Mouse (Mus musculus) heart, embryonic 14.5 days (tissue): ENCODE measurements around the gene Elk3. TPM values are rescaled to one million over a fixed set of nuclear protein-coding genes. Genes with fewer than 3 reads are reported as not detected.

Experiments
- ATAC-seq: fragments of 200-750 bp; cut with Nextera tagmentation; 2 replicates; pipeline ENCODE4 v1.8.0; 2017; ENCODE audit warnings: low read depth, moderate TSS enrichment; ENCODE audit not compliant: insufficient number of reproducible peaks, insufficient read depth, low FRiP score
- H3K27ac ChIP-seq, 2 experiments: fragments of 200-500 bp in 1 of 2; fragments of 300-500 bp in 1 of 2; sonication (generic) in 1 of 2; replicated peaks in 1 of 2; 2 replicates each; pipeline ENCODE4 v1.5.1; 2012 to 2014; ENCODE audit warnings: low read depth in 2 of 2, low read length in 2 of 2, control low read depth in 1 of 2, mild to moderate bottlenecking in 1 of 2, mixed read lengths in 1 of 2; ENCODE audit not compliant: control insufficient read depth in 1 of 2, insufficient read depth in 1 of 2
- H3K27me3 ChIP-seq: fragments of 300-500 bp; sonication (generic); 2 replicates; pipeline ENCODE4 v1.6.1; 2014; ENCODE audit warnings: mild to moderate bottlenecking, low read length, control low read depth; ENCODE audit not compliant: control insufficient read depth, insufficient read depth
- H3K36me3 ChIP-seq: fragments of 300-500 bp; sonication (generic); 2 replicates; pipeline ENCODE4 v1.6.1; 2014; ENCODE audit warnings: mild to moderate bottlenecking, control low read depth, low read length, mixed read lengths; ENCODE audit not compliant: control insufficient read depth, insufficient read depth
- H3K4me1 ChIP-seq, 2 experiments: fragments of 200-500 bp in 1 of 2; fragments of 300-500 bp in 1 of 2; sonication (generic) in 1 of 2; 2 replicates each; pipeline ENCODE4 v1.6.1; 2012 to 2014; ENCODE audit warnings: low read length in 2 of 2, control low read depth in 1 of 2, mixed read lengths in 1 of 2; ENCODE audit not compliant: control insufficient read depth in 2 of 2, insufficient read depth in 2 of 2
- H3K4me2 ChIP-seq: fragments of 300-500 bp; sonication (generic); 2 replicates; pipeline ENCODE4 v1.6.1; 2014; ENCODE audit warnings: mild to moderate bottlenecking, low read length
- H3K4me3 ChIP-seq, 2 experiments: fragments of 200-500 bp in 1 of 2; fragments of 300-500 bp in 1 of 2; sonication (generic) in 1 of 2; 2 replicates each; pipeline ENCODE4 v1.5.1; 2012 to 2014; ENCODE audit warnings: low read length in 2 of 2, mild to moderate bottlenecking in 2 of 2, control low read depth in 1 of 2, low read depth in 1 of 2, moderate library complexity in 1 of 2; ENCODE audit not compliant: control insufficient read depth in 1 of 2, insufficient read depth in 1 of 2
- H3K9ac ChIP-seq: fragments of 300-500 bp; sonication (generic); 2 replicates; pipeline ENCODE4 v1.6.1; 2014; ENCODE audit warnings: mild to moderate bottlenecking, low read length
- H3K9me3 ChIP-seq: fragments of 300-500 bp; sonication (generic); 2 replicates; pipeline ENCODE4 v1.6.1; 2016; ENCODE audit warnings: low read length, control low read depth; ENCODE audit not compliant: control insufficient read depth
- WGBS: fragments of 180-500 bp; shearing (Covaris S2); extraction: QIAGEN DNeasy Blood & Tissue Kit; methylation state at CpG from one replicate; pipeline ENCODE4 v1.1.7; 2014; 5-methylcytosine and 5-hydroxymethylcytosine counted together
- polyA plus RNA-seq: library from polyadenylated mRNA; unstranded; fragments of >200 nt; fragmentation: Nextera tagmentation; extraction: Ambion mirVana; gene quantifications from 2 replicates; pipeline ENCODE4 v1.2.1, GENCODE M21; 2014

Gene Elk3
- polyA plus RNA-seq, 1 experiment from 2014 or later: 46.5 TPM

DNA sequence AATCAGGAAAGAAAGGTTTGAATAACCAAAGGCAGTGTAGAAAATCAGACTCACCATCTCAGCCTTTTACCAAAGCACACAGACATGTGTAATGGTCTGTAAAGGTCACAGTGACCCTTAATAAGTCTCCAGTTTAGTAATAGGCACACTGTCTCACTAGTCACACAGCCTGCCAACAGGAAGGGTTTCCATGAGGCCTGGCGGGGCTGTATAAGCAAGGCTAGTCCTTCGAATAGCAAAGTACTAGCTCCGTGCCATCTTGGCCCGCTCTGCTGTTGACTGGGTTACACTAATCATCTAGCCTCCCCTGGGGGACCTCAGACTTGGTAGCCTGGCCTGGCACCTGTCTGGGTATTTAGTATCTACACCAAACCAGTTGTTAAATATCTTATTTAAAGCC lies 20.6 kb upstream of the Elk3 start:
- Histone ChIP-seq H3K9me3 (no peaks in the 10 kb centered on the region), H3K4me2 (no peak overlapping the region), H3K9ac (no peak overlapping the region), H3K4me3 (no peak overlapping the region), H3K27ac (no peak overlapping the region), H3K4me1 (peaks cover 12% of the 10 kb centered on the region in 2 experiments), H3K27me3 (no peaks in the 10 kb centered on the region), H3K36me3 (no peaks in the 10 kb centered on the region)
- no peak for ATAC-seq
- 86% methylated on average over 4 of the region's 4 CpGs for WGBS

DNA sequence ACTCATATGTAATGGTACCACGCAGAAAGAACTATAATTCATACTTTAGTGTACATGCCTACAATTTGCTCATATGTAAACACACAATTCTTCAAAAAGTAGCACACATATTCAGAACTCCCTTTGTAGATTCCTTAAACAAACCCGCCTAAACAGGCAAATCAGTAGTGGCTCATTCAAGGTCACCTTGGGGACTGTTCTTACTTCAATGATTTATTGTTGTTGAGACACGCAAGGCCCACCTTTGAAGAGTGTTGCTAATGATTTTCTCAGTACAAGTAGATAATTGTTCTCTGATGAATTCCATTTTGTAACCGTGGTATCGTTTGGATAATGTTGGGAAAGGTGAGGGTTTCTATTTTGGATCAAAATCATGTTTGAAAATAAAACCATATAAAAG lies 17.4 kb upstream of the Elk3 start:
- H3K9ac ChIP-seq: no peak overlapping the region
- no peak overlapping the region for H3K4me3 ChIP-seq
- no peak for ATAC-seq
- H3K27ac ChIP-seq: no peak overlapping the region
- 83% methylated on average over 5 of the region's 5 CpGs for WGBS
- H3K36me3 ChIP-seq: no peaks in the 10 kb centered on the region
- H3K9me3 ChIP-seq: no peaks in the 10 kb centered on the region
- no peak overlapping the region for H3K4me2 ChIP-seq
- peaks cover 10 to 20% of the 10 kb centered on the region in 2 experiments for H3K4me1 ChIP-seq
- no peaks in the 10 kb centered on the region for H3K27me3 ChIP-seq

DNA sequence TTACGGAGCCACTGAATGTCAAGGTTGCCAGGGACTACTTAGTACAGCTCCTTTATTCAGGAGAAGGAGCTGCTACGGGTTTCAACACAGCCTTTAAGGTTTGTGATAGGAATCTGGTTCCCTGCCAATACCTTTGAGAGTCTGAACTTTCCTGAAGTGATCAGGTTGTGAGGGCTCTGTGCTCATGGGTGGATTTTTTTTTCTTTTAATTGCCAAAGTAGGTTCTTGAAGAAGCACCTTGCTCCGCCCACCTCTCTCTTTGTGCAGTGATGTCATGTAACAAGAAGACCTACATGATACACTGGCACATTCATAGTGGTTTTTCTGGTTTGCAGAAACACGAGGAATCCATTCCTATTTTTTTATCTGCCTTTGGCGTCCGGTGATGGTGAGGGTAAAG lies 16.3 kb upstream of the Elk3 start:
- Histone ChIP-seq H3K4me2 (no peak overlapping the region), H3K36me3 (no peaks in the 10 kb centered on the region), H3K4me1 (peaks cover 7 to 17% of the 10 kb centered on the region in 2 experiments; a peak in 3 of 4 replicates), H3K27ac (peak overlapping the region in 1 of 2 experiments; percentile 72; a peak in 2 of 4 replicates), H3K4me3 (no peak overlapping the region), H3K27me3 (no peaks in the 10 kb centered on the region), H3K9ac (no peak overlapping the region), H3K9me3 (no peaks in the 10 kb centered on the region)
- 79% methylated on average over 6 of the region's 6 CpGs for WGBS
- no peak for ATAC-seq

DNA sequence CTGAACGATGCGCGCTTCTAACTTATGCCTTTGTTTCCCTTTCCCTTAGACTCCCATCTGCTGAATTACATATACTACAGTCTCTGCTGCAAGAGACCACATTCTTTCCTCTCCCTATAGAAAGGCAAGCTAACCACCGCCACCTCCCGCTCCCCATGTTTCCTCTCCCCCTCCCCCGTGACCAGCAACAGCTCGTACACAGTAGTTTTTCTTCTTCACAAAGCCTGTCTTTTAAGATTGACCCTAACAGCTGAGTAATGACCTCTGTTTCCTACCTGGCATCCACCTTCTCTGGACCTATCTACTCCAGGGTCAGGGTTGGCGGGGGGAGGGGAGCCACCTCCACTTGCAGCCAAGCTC lies 15.8 kb upstream of the Elk3 start:
- H3K4me1 ChIP-seq: peaks cover 6 to 17% of the 10 kb centered on the region in 2 experiments; a peak in 3 of 4 replicates
- ATAC-seq: no peak
- H3K4me3 ChIP-seq: no peak overlapping the region
- no peaks in the 10 kb centered on the region for H3K36me3 ChIP-seq
- 79% methylated on average over 8 of the region's 8 CpGs for WGBS
- H3K4me2 ChIP-seq: no peak overlapping the region
- no peak overlapping the region for H3K9ac ChIP-seq
- H3K9me3 ChIP-seq: no peaks in the 10 kb centered on the region
- no peaks in the 10 kb centered on the region for H3K27me3 ChIP-seq
- peak overlapping the region; percentile 72 to 80 for H3K27ac ChIP-seq

DNA sequence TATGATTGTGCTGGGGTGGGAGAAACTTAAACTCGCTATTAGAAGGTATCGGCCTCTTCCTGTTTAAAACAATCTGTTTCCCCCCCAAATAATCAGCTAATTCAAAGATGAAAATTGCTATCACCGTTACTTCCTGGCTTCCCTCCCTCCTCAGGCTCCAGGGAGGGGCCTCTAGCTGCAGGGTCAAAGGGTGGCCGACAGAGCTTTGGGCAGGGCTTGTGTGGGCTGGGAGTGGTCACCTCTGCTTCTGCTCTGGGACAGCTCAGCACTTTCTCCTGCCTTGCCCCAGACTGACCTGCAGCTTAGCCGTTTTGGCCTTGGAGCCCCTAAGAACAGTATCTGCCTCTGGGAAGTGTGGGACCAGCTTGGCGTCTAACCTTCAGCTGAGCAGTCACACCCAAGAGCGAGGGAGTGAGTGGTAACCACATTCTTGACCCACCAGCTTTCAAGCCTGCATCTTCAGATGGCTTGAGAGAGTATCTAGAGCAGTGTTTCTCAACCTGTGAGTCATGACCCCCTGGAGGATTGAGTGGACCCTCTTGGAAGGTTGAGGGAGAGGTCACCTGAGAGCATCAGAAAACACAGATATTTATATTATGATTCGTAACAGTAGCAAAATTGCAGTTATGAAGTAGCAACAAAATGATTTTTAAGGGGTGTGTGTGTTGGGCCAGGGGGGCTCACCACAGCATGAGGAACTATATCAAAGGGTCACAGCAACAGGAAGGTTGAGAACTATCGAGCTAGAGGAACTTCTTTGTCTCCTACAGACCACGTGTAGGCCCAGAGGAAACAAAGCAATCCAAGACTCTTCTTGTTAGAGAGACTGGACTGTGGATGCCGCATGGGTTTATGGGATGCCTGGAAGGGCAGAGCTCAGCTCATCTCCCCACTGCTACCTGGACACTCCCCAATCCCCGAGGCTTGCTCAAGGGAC lies 15.1 kb upstream of the Elk3 start:
- peak; percentile 75; the same call in 1 of the 2 replicates for ATAC-seq
- WGBS: 53% methylated on average over 12 of the region's 12 CpGs
- Histone ChIP-seq H3K27ac (peak overlapping the region; percentile 72 to 80), H3K4me3 (no peak overlapping the region), H3K4me2 (no peak overlapping the region), H3K4me1 (peaks cover 6 to 17% of the 10 kb centered on the region in 2 experiments; a peak in 3 of 4 replicates), H3K9me3 (no peaks in the 10 kb centered on the region), H3K27me3 (no peaks in the 10 kb centered on the region), H3K36me3 (no peaks in the 10 kb centered on the region), H3K9ac (no peak overlapping the region)

DNA sequence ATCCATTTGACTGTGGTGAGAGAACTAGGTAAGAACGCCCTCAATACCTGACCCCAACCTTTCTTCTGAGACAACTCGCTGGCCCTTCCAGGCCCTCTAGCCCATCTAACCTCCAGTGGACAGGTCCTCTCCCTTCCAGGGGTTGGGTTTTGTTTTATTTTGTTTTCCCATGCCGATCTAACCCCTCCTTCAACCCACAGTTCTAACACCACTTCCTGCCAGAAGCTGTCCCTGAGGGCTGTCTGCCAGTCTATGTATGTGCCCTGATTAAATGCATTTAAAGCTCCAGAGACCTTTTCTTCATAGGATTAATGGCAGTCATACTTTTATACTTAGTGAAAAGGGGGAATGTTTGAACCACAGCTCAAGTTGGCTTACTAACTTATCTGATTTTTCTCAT lies 14.4 kb upstream of the Elk3 start:
- Histone ChIP-seq H3K36me3 (no peaks in the 10 kb centered on the region), H3K27me3 (no peaks in the 10 kb centered on the region), H3K27ac (peak overlapping the region; percentile 1 to 55; a peak in 3 of 4 replicates), H3K9me3 (no peaks in the 10 kb centered on the region), H3K9ac (no peak overlapping the region), H3K4me2 (no peak overlapping the region), H3K4me3 (no peak overlapping the region), H3K4me1 (peaks cover 6 to 17% of the 10 kb centered on the region in 2 experiments; a peak in 3 of 4 replicates)
- ATAC-seq: no peak
- WGBS: 51% methylated on average over 3 of the region's 3 CpGs

DNA sequence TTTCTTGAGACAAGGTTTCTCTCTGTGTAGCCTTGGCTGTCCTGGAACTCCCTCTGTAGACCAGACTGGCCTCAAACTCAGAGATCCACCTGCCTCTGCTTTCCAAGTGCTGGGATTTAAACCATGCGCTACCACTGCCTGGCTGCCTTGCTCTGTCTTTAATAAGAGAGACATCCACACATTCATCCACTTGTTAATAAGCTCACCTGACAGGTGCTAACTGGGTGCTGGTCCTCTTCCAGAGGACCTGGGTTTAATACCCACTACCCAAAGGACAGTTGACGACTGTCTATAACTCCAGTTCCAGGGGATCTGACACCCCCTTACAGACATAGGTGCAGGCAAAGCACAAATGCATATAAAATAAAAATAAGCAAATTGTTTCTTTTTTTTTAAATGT lies 13.5 kb upstream of the Elk3 start:
- ATAC-seq: no peak
- WGBS: 93% methylated on average over 2 of the region's 2 CpGs
- H3K4me2 ChIP-seq: no peak overlapping the region
- no peak overlapping the region for H3K4me3 ChIP-seq
- no peaks in the 10 kb centered on the region for H3K36me3 ChIP-seq
- no peak overlapping the region for H3K27ac ChIP-seq
- H3K4me1 ChIP-seq: peaks cover 6 to 17% of the 10 kb centered on the region in 2 experiments; a peak in 3 of 4 replicates
- H3K9me3 ChIP-seq: no peaks in the 10 kb centered on the region
- no peak overlapping the region for H3K9ac ChIP-seq
- no peaks in the 10 kb centered on the region for H3K27me3 ChIP-seq
